Mouse (Mus musculus): Measurements from ENCODE around the gene Lrrk1.

DNA sequence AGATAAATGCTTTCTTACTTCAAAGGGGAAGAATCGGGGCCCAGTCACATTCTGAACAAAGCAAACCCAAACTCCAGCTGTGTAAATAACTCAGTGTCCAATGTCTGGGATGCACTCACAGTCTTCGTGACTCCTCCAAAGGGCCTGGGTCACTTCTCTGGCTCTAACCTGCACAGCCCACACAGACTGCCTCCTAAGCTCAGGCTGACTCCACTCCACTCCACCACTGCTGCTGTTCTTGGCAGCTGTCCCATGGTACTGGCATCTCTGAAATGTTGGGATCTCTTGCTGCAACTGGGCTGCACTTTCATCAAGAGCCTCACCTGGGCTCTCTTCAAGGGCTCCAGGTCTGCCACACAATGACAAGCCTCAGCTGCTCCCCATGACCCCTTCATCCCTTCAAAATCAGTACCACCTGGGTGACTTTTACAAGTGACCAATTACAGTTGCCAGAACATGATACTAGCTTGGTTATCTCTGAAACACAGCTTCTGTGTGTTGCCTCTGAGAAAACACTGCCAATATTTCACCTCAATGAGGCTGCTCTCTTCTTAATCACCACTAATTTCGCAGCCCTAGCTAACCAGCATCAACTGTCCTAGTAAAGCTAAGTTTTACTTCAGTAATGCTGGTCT, 62.6 kb downstream of the Lrrk1 start:
- TF ChIP-seq CTCF (IDR thresholded peaks at IDR 0.05; ENCODE audit: low read depth): no peak
- no peak for TF ChIP-seq EP300 (IDR thresholded peaks at IDR 0.05; ENCODE audit: low read depth)

Data from liver, embryonic 14.5 days (tissue).